Mouse (Mus musculus) lung, embryonic 16.5 days (tissue): ENCODE measurements around the gene Man1b1. TPM values are rescaled to one million over a fixed set of nuclear protein-coding genes. Genes with fewer than 3 reads are reported as not detected.

ENCODE experiments used
- ATAC-seq: fragments of 200-750 bp; cut with Nextera tagmentation; 2 replicates; pipeline ENCODE4 v1.8.0; 2017; ENCODE audit warnings: low read depth, mild to moderate bottlenecking, moderate library complexity
- H3K27ac ChIP-seq: fragments of 300-500 bp; sonication (generic); 2 replicates; pipeline ENCODE4 v1.5.1; 2014; ENCODE audit warnings: mild to moderate bottlenecking, control low read depth, low read length
- H3K27me3 ChIP-seq: fragments of 300-500 bp; sonication (generic); 2 replicates; pipeline ENCODE4 v1.6.1; 2014; ENCODE audit warnings: low read depth, low read length, mixed read lengths; ENCODE audit not compliant: control insufficient read depth, insufficient read depth
- H3K36me3 ChIP-seq: fragments of 300-500 bp; sonication (generic); 2 replicates; pipeline ENCODE4 v1.6.1; 2014; ENCODE audit warnings: low read length; ENCODE audit not compliant: control insufficient read depth, insufficient read depth
- H3K4me1 ChIP-seq: fragments of 300-500 bp; sonication (generic); replicated peaks from 2 replicates; pipeline ENCODE4 v1.6.1; 2014; ENCODE audit warnings: low read length, mixed read lengths; ENCODE audit not compliant: control insufficient read depth, insufficient read depth
- H3K4me2 ChIP-seq: fragments of 300-500 bp; sonication (generic); 2 replicates; pipeline ENCODE4 v1.6.1; 2014; ENCODE audit warnings: low read depth, low read length, control low read depth
- H3K4me3 ChIP-seq: fragments of 300-500 bp; sonication (generic); 2 replicates; pipeline ENCODE4 v1.5.1; 2014; ENCODE audit warnings: mild to moderate bottlenecking, low read length, control low read depth
- H3K9ac ChIP-seq: fragments of 300-500 bp; sonication (generic); 2 replicates; pipeline ENCODE4 v1.6.1; 2014; ENCODE audit warnings: low read length, control low read depth
- H3K9me3 ChIP-seq: fragments of 300-500 bp; sonication (generic); 2 replicates; pipeline ENCODE4 v1.6.1; 2016; ENCODE audit warnings: low read length; ENCODE audit not compliant: control insufficient read depth
- WGBS: fragments of 180-500 bp; shearing (Covaris S2); extraction: QIAGEN DNeasy Blood & Tissue Kit; methylation state at CpG from one replicate; pipeline ENCODE4 v1.1.7; 2014; 5-methylcytosine and 5-hydroxymethylcytosine counted together
- polyA plus RNA-seq: library from polyadenylated mRNA; unstranded; fragments of >200 nt; fragmentation: Nextera tagmentation; extraction: Ambion mirVana; gene quantifications from 2 replicates; pipeline ENCODE4 v1.2.1, GENCODE M21; 2015

Gene Man1b1
- polyA plus RNA-seq, 1 experiment from 2014 or later: 57.4 TPM

DNA sequence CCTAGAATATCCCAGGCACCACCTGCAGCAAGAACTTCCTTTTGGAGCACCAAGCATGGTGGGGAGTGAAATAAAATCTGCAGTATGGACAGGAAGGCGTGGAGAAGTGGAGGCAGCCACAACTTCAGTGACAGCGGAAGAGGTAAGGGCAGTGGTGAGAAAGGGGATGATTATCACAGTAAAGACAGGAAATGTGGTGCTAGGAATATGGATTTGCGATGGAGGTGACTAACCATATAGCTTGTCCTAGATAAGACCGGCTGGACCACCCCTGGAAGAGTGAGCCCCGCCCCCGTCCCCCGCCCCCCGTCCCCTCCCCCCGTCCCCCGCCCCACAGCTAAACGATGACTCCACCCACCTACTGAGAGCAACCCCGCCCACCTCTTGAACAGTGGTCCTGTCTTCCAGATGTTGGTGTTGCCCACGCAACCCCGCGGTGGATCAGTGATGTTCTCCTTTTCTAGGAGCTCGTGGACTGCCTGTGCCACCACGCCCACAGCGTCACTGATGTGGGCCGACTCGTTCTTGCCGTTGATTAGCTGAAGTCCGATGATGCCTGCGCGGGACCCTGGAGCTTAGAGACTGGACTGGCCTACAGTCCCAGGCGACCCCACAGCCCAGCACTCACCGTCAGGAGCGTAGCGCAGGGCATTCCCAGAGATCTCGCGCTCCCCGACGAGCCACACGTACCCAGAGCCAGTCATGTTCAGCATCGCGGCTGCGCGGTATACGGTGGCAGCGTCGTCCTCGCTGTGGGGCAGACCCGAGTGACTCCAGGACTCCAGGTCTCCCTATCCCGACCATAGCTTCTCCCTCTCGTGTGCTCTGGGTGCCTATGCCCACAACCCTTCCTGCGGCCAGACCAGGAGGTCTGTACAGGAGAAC, 27.2 kb upstream of the Man1b1 start:
- H3K4me3 ChIP-seq: peak overlapping the region; percentile 38
- peak; percentile 61 for ATAC-seq
- H3K9me3 ChIP-seq: no peaks in the 10 kb centered on the region
- H3K27me3 ChIP-seq: peaks cover 14% of the 10 kb centered on the region; the same call in 1 of the 2 replicates
- peaks cover 3% of the 10 kb centered on the region; the same call in 1 of the 2 replicates for H3K4me1 ChIP-seq
- H3K4me2 ChIP-seq: peak overlapping the region; percentile 57
- H3K9ac ChIP-seq: peak overlapping the region; percentile 9
- H3K27ac ChIP-seq: no peak overlapping the region
- H3K36me3 ChIP-seq: no peaks in the 10 kb centered on the region
- 2% methylated on average over 44 of the region's 45 CpGs for WGBS

DNA sequence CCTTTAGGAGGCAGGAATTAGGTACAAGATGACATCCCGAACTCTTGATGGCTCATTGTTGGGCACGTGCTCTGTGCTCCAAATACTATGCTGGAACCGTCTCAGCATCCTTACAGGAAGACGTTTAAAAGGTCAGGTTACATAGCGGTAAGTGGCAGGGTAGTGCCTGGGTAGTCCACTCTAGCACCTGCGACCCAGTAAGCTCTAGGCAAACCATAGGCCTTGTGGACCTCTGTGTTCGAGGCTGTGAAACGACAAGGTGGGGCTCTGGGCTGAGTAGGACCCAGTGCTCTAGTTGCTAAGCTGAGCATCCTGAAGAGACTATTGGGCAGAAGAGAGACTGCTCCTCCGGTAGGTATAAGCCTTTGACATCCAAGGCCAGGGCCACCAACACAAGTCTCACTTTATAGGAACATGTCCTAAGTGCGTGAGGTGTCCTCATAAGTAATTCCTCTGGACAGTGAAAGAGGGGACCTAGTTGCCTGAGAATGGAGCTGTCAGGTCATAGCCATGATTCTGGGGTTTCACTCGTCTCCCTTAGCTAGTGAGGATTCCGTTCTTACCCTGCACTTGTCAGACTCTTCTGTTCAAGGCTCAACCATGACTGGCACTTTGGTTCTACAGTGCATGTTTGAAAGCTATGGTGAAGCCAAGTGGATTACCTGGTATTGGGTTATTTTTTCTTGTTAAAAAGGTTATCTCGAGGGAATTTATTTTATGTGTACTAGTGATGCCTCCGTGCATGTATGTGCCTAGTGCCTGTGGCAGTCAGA, 26.4 kb upstream of the Man1b1 start:
- peaks cover 3% of the 10 kb centered on the region; the same call in 1 of the 2 replicates for H3K4me1 ChIP-seq
- peak overlapping the region; percentile 57 for H3K4me2 ChIP-seq
- WGBS: 52% methylated on average over 14 of the region's 14 CpGs
- ATAC-seq: no peak
- no peak overlapping the region for H3K27ac ChIP-seq
- peak overlapping the region; percentile 38; the same call in 1 of the 2 replicates for H3K4me3 ChIP-seq
- no peaks in the 10 kb centered on the region for H3K36me3 ChIP-seq
- H3K9ac ChIP-seq: peak overlapping the region; percentile 9; the same call in 1 of the 2 replicates
- peaks cover 20% of the 10 kb centered on the region for H3K27me3 ChIP-seq
- H3K9me3 ChIP-seq: no peaks in the 10 kb centered on the region

DNA sequence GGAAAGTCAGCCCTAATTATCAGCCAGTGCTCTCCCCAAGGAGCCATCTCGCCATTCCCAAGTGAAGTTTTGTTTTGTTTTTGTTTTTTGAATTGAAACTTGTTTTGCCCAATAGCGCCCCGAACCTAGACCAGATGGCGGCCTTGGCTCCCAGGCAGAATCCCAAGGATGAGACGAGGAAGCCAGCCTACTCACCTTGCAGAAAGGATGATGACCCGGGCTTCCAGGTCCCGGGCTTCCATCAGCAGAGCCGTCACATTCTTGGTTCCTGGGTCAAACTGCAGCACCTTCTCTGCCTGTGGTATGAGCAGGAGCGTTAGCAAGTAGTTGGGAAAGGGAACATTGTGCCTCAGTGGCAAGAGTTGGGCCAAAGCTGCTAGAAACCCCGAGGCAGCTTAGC, 22.0 kb upstream of the Man1b1 start:
- no peak overlapping the region for H3K27ac ChIP-seq
- 58% methylated on average over 10 of the region's 10 CpGs for WGBS
- H3K4me3 ChIP-seq: no peak overlapping the region
- no peak overlapping the region for H3K4me2 ChIP-seq
- no peaks in the 10 kb centered on the region for H3K9me3 ChIP-seq
- H3K27me3 ChIP-seq: peaks cover 38% of the 10 kb centered on the region
- ATAC-seq: no peak
- H3K4me1 ChIP-seq: peaks cover 2% of the 10 kb centered on the region; the same call in 1 of the 2 replicates
- H3K36me3 ChIP-seq: no peaks in the 10 kb centered on the region
- H3K9ac ChIP-seq: no peak overlapping the region

DNA sequence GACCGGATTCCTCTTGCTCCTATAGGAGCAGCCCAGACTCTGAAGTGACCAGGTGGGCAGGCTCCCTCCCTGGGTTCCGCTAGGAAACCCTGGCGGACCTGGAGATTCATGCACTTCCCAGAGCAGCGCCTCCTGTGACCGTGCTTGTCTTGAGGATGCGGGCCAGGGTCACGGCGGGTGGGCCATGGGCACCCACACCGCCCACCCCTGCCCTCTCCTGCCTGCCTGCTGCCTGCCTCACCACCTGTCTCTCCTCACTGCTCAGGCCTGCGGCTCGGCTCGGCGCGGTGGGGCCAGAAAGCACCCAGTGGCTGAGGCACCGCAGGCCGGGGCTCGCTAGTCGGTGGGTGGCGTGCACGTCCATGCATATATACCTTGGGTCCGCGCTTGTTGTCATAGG, 21.2 kb upstream of the Man1b1 start:
- no peak for ATAC-seq
- H3K4me1 ChIP-seq: no peaks in the 10 kb centered on the region
- H3K9me3 ChIP-seq: no peaks in the 10 kb centered on the region
- no peaks in the 10 kb centered on the region for H3K36me3 ChIP-seq
- H3K27ac ChIP-seq: no peak overlapping the region
- no peak overlapping the region for H3K9ac ChIP-seq
- H3K4me3 ChIP-seq: no peak overlapping the region
- H3K27me3 ChIP-seq: peaks cover 33% of the 10 kb centered on the region
- 1% methylated on average over 22 of the region's 22 CpGs for WGBS
- H3K4me2 ChIP-seq: 0 out of 2 replicates have a peak overlapping the region, but pooled peaks have one; percentile 12

DNA sequence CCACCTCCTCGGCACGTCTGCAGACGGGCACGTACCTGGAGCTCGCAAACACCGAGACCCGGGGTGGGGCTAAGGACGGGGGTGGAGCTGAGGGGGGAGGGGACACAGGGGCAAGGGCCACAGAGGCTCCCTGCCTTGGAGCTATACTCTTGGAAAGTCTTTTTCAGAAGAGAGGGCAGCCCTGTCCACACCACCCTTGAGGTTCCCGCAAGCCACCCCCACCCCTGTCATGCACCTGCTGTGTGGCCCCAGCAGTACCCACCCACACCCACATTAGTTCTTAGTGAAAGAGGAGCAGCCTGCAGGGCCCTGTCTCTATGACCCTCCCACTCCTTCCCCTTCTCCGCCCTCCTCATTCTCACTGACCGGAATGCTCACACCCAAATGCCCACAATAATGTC, 20.6 kb upstream of the Man1b1 start:
- H3K27ac ChIP-seq: no peak overlapping the region
- 7% methylated on average over 11 of the region's 11 CpGs for WGBS
- H3K36me3 ChIP-seq: no peaks in the 10 kb centered on the region
- H3K9ac ChIP-seq: no peak overlapping the region
- no peak overlapping the region for H3K4me3 ChIP-seq
- no peak for ATAC-seq
- 0 out of 2 replicates have a peak overlapping the region, but pooled peaks have one; percentile 12 for H3K4me2 ChIP-seq
- H3K4me1 ChIP-seq: no peaks in the 10 kb centered on the region
- H3K27me3 ChIP-seq: peaks cover 33% of the 10 kb centered on the region
- no peaks in the 10 kb centered on the region for H3K9me3 ChIP-seq

DNA sequence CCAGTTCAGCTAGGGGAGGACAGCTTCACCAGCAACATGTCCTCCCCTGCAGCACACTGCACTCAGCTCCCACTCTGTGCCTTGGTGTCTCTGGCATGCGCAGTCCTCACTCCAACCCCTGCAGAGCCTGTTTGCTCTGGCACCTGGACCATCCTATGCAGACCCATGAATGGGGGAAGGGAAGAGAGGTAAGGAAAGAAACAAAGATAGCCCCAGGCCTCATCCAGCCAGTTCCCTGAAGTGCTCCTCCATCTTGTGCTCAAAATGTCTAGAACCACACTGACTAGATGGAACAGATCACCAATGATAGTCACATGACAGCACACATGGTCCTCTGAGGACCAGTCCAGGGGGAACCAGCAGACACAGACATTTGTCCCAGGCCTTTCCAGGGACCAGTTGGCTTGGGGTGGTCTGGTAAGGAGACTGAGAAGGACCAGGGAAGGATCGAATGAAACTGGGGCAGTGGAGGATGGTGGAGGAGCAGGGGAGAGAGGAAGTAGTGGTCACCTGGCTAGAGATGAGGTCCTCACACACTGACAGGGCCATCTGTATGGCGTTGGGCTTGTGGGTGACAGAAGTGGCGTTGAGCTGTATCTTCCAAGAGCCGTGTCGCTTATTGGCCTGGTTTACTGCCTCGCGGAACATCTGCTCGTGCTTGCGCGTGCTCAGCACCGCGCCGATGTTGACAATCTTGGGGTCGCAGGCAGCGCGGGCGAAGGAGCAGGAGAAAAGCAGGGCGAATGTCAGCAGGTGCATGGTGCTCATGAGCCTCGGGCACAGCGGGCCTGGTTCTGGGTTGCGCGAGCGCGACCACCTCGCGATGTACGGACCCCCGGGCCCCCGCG, 13.8 kb upstream of the Man1b1 start:
- Histone ChIP-seq H3K27me3 (peaks cover 18% of the 10 kb centered on the region), H3K27ac (no peak overlapping the region), H3K36me3 (no peaks in the 10 kb centered on the region), H3K9ac (no peak overlapping the region), H3K4me1 (peaks cover 6% of the 10 kb centered on the region; the same call in 1 of the 2 replicates), H3K4me3 (peak overlapping the region; percentile 37), H3K4me2 (peak overlapping the region; percentile 56), H3K9me3 (no peaks in the 10 kb centered on the region)
- 6% methylated on average over 31 of the region's 31 CpGs for WGBS
- ATAC-seq: no peak

DNA sequence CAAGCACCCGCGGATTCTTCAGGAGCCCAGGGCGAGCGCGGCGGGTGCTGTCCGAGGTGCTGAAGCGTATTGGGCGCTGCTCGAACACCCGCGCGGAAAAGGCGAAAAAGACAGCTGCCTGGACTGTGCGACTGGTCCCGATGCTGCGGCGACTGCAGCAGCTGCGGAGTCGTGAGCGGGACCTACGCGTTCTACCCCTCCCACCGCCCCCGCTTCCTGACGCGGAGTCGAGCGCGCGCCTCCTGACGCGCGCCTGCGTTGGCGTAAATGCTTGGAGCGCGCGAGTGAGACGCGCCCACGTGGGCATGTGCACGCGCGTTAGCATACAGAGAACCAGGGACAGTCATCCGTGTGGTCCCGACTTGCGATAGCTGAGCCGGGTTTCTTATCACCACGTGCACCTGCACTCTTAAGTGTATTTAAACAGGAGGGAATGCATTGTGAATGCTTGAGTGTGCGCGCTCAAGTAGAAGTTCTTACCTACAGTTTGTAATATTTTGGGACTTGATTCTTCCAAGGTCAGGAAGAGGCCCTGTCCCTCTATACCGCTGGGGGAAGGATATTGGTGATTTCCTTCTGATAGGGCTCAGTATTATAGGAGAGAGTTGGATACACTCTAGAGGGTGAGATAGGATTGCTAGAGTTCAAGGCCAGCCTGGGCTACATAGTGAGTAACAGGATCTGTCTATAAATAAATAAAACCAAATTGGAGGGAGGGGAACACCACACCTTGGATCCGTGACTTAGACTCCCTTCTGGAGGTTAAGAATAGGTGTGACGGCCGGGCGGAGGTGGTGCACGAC, 13.0 kb upstream of the Man1b1 start, which contains the start of gene Grin1:
Grin1 (minus strand) TSS at position 217 of the 803 bp plus-strand sequence.
- Histone ChIP-seq H3K9me3 (no peaks in the 10 kb centered on the region), H3K27me3 (peaks cover 18% of the 10 kb centered on the region), H3K4me2 (peak within 1 kb of the TSS; percentile 56), H3K4me3 (peak within 1 kb of the TSS; percentile 37), H3K4me1 (peaks cover 6% of the 10 kb centered on the region; the same call in 1 of the 2 replicates), H3K9ac (no peak within 1 kb of the TSS), H3K36me3 (no peaks in the 10 kb centered on the region), H3K27ac (no peak within 1 kb of the TSS)
- peak; percentile 59 for ATAC-seq
- WGBS: 8% methylated on average over 58 of the region's 58 CpGs

DNA sequence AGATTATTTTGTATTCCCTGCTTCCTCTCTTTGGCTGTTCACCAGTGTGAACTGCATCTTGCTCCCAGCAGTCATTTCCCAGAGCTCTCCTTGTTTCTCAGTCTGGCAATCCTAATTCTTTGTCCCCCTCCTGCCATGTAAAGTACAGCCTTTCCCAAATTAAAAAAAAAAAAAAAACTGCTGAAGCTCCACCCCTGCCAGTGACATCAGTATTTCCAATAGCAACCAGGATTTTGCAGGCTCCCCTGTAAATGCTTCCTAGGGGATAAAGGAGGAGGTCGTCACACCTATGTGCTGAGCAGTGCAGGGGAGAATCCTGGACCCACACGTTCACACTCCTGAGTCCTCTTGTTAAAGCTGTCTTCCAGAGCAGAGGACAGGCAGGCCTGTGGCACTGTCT, 12.1 kb upstream of the Man1b1 start:
- Histone ChIP-seq H3K4me2 (no peak overlapping the region), H3K4me3 (no peak overlapping the region), H3K9me3 (no peaks in the 10 kb centered on the region), H3K36me3 (no peaks in the 10 kb centered on the region), H3K27ac (no peak overlapping the region), H3K27me3 (peaks cover 18% of the 10 kb centered on the region), H3K4me1 (peaks cover 6% of the 10 kb centered on the region; the same call in 1 of the 2 replicates), H3K9ac (no peak overlapping the region)
- WGBS: 27% methylated on average over 2 of the region's 2 CpGs
- ATAC-seq: no peak
